Mouse (Mus musculus): ENCODE data around the gene Uba1. TPM values are rescaled to one million over a fixed set of nuclear protein-coding genes. Genes with fewer than 3 reads are reported as not detected.

Gene Uba1
- polyA plus RNA-seq (2017; shearing (Covaris generic)): 100 to 1,000 TPM; 112 to 149 TPM

- peak; percentile 87 for ATAC-seq
Observed at GRCm38 (mm10) chrX:20658026-20658652, at the start of gene Uba1. TSS of gene Uba1 (plus strand) at chrX:20658326.

DNA sequence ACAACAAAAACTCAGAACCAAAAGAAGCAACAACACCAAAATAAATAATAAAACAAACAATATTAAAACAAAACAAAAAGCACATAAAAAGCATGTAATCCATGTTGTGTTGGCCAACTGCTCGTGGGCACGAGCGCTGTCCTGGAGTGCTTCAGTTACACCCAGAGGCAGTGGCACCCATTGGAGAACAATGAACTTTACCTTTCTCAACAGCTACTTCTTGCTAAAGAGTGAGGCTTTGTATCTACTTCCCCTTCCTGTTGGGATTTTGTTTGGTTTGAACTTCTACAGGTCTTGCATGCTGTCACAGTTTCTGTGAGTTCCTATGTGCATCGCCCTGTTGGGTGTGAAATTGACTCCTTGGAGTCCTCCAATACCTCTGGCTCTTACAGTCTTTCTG lies 49.6 kb upstream of the Uba1 start:
- no peak for ATAC-seq

DNA sequence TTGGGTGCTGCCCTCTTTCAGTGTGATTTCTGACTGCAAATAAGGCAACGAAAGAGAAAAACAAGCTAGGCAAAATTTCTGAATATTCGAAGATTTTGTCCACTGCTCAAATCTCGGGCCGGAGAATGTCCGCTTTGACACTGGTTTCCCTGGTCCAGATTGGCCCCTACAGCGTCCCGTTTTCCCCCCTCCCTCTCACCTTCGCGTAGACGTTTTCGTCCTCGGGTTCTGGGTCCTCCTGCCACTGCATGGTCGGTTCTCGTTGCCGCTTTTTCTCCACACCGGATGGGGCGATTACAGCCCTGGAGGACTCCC lies 41.3 kb upstream of the Uba1 start:
- peak; percentile 4 for ATAC-seq

DNA sequence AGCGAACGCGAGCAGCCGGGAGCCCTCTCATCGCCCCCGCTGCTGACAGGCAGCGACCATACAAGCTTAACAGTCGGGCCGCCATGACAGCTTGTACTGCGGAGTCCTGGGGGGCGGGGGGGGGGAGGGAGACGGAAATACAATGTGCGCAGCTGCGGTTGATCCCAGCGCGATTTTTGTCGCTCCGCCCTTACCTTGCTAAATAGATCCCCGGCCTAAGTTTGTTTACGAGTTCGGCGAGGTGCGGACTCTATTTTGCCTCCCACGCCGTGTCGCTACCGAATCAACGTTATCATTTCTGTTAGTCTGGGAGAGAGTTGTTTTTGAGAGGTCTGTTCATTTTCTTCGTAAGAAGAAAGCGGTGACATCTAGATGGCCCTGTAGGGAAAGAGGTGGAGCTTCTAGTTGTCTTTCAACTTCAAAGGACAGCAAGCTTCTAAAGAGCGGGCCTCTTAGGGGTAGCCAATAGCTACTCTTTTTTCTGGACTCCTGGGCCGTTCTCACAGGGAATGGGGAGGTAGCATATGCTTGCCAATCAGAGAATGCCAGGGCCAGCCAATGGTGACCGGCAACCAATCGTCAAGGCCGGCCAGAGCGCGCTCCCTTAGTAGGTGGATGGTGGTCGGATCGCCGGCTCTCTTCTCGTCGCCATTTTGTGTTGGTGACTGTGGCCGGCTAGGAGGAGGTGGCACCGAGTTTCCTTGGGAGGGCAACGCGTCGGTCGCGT lies 40.8 kb upstream of the Uba1 start, which contains the start of the genes Rbm10 and Ndufb11:
Rbm10 (plus strand) TSS at position 328 of the 727 bp plus-strand sequence.
Ndufb11 (minus strand) TSS at position 444 of the 727 bp plus-strand sequence.
- ATAC-seq: peak; percentile 90

GRCm38 (mm10) chrX:20617903-20618399 lies 40.2 kb upstream of the Uba1 start:
- ATAC-seq: peak; percentile 4

DNA sequence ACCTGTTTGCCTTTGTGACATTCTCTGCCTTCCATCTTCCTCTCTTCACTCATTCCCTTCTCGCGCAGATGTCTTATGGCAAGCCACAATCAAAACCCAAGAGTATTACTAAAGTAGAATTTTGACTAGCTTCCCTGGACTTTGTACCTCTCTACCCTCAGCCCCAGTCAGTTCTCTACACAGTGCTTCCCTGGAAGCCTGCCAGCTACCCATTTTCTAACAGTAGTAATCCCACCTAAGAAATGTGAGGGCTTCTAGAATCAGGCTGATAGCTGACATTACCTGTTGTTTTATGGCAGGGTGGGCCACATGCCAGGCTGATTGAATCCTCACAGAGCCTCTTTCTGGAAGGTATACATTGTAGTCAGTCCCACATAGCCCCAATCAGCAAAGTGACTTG lies 20.0 kb upstream of the Uba1 start:
- no peak for ATAC-seq

GRCm38 (mm10) chrX:20644780-20645179 lies 13.3 kb upstream of the Uba1 start:
- ATAC-seq: no peak

- no peak for ATAC-seq
Observed at GRCm38 (mm10) chrX:20657593-20657992, 533 bp upstream of the Uba1 start.

- ATAC-seq: no peak
Observed at GRCm38 (mm10) chrX:20658891-20659406, 823 bp downstream of the Uba1 start.

DNA sequence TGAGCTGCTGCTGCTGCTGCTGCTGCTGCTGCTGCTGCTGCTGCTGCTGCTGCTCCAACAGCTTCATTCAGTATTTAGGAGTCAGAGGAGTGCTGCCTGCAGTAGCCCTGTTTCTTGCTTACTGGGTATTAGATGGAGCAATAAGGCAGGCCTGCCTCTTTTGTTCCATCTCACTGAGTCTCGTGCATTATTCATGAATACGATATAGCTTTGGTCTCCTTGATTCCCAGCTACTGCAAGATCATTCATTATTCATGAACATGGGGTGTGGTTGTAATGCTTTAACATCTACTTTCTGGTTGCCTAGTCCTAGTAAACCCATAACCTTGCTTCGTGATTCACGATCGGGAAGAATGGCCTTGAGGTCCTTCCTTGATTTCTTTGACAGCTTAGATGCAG lies 4.2 kb downstream of the Uba1 start:
- ATAC-seq: no peak

GRCm38 (mm10) chrX:20662716-20663443 lies 4.8 kb downstream of the Uba1 start:
- ATAC-seq: peak; percentile 77

DNA sequence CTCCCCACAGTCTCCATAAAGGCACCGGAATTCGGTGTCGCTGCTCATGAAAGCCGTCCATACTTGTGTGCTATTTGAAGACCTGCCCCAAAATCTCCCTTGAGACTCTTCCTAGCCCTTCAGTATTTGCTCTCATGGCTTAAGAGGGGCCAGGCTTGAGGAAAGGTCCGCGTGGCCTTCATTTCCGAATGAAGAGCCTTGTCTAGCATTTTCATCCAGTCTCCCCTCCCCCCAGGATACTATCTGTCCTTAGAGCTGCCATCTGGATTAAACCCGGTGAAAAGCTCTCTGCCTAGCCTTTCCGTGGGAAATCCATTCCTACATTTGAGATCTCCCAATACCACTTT lies 5.3 kb downstream of the Uba1 start:
- ATAC-seq: no peak

DNA sequence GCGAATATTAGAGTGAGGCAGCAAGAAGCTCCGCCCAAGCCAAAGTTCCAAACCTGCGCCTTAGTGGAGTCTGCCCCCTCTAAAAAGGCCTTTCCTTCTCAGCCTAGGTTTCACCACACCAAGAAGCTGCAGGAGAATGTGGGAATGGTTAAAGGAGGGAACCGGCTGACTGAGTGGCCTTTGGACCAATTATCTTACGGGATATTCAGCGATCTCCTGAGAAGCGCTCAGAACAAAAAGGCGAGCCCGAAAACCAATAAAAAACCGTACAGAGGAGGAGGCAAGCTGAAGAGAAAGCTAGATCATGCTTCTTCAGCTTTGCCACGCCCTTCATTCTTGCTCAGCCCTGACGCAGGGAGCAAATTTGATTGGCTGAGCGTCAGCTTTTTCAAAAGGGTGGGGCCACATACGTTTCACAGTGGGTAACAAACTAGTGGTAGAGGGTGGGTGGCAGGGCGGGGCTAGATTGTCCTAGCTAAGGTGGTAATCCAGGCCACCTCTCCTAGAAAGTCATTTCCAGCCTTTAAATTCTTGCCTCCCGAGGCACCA lies 29.5 kb downstream of the Uba1 start, which contains the start of gene Cdk16:
Cdk16 (plus strand) TSS at position 436 of the 549 bp plus-strand sequence.
- peak; percentile 90 for ATAC-seq

- peak; percentile 67 for ATAC-seq
Observed at GRCm38 (mm10) chrX:20688068-20688547, 30.0 kb downstream of the Uba1 start.

- ATAC-seq: no peak
Observed at GRCm38 (mm10) chrX:20688615-20689014, 30.5 kb downstream of the Uba1 start.

GRCm38 (mm10) chrX:20691566-20691965 lies 33.4 kb downstream of the Uba1 start:
- no peak for ATAC-seq

- no peak for ATAC-seq
Observed at GRCm38 (mm10) chrX:20692616-20693015, 34.5 kb downstream of the Uba1 start.

GRCm38 (mm10) chrX:20695842-20696241 lies 37.7 kb downstream of the Uba1 start:
- ATAC-seq: no peak

GRCm38 (mm10) chrX:20703741-20704290 lies 45.7 kb downstream of the Uba1 start, which contains the start of gene Usp11:
TSS of gene Usp11 (plus strand) at chrX:20703906.
- peak; percentile 13 for ATAC-seq

DNA sequence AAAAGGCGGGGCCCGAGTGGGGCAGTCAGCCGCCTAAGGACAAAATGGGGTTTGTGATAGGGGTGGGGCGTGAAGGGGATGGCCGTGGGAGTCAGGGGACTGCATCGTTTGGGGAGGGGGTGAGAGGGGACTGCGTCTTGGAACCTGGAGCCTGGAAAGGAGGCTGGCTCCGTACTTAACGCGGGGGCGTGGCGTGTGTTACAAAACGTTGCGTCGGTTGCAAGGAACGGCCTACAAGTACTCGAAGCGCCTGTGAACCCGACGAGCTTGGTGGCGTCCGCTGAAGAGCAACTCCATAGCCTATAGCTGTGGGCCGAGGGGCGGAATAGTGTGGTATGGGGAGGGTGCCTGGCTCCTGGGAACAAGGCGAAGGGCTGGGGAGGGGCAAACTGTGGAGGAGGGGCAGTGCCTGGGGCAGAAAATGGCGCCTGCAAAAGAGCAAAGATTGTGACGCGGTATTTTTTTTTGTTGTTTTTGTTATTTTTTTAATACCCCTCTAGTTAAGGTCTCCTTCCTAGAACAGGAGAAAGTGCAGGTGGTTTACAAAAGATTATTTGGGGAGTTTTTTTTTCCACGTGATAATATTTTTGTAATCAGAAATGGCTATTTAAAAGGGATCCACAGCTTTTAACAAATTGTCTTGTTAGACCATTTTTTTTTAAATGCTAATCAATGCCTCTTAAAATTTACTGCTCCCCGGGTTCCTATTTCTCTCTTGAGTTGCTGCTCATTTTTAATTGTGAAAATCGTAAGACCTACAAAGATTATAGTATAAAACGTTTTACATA lies 46.4 kb downstream of the Uba1 start:
- ATAC-seq: peak; percentile 82

DNA sequence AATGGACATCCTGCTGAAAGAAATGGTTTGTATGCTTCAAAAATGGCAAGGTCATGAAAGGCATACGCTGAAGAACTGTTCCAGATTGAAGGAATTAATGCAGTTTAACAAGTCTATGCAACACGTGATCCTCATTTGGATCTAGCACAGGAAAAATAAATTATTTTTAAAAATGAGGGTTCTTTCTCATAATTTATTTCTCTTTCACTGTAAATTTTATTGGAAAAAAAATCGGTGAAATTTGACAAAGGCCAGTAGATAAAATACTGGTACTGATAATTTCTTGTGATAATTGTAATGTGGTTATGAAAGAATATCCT lies 46.9 kb downstream of the Uba1 start:
- no peak for ATAC-seq

GRCm38 (mm10) chrX:20728681-20729080 lies 70.6 kb downstream of the Uba1 start:
- no peak for ATAC-seq
